Mouse (Mus musculus): Measurements from ENCODE around the gene Pias3.
"Not testable (repeated sequence)": the region's sequence is repeated elsewhere in the genome, so short reads cannot be mapped to it uniquely, and the experiment has no call there.

Gene Pias3

DNA sequence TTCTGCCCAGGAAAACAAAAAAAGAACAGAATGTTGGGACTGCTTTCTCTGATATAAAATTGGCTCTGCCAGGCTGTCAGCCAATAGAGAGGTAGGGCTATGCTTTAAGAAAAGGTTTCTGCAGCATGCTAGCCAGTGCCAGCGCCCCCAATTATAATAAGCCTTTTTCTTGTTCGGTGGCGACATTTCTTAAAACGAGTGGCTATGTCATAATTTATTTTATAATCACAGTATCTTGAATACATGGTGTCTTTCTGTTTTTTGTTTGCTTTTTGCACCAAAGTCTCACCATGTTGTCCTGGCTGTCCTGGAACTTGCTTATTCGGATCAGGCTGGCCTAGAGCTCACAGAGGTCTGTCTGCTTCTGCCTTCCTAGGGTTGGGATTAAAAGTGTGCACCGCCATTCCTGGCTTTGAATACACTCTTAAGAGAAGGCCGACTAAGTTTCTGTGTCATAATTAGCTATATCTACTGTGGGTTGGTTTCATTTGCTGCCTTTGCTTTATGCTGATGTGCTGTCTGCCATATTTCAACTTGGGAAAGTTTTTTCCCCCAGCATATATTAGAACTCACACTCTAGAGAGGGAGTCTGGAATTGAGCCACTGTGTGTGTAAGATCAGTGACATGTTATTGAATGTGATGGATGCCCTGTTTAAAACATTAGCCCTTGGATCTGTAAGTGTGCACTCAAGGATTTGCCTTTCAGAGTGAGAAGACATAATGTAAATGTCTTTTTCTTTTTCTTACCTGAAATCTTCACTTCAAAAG lies 32.6 kb downstream of the Pias3 start:
- no peak for DNase-seq (ENCODE audit: low read depth, low spot score)

DNA sequence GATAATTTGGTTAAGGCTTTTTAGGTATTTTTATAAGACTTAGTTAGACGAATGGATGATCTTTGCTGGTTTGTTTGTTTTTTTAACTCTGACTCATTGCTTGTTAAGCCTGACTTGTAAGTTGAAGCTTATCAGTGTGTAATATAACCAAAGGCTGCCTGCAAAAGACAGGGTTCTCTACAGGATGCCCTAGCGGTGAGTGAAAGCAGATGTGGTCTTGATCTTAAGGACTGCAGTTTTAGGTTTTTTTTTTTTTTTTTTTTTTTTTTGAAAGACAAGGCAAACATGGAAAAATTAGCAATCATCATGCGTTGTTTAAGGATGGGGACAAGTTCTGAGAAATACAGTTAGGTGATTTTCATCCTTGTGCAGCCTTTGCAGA lies 33.2 kb downstream of the Pias3 start:
- DNase-seq (ENCODE audit: low read depth, low spot score): no peak

DNA sequence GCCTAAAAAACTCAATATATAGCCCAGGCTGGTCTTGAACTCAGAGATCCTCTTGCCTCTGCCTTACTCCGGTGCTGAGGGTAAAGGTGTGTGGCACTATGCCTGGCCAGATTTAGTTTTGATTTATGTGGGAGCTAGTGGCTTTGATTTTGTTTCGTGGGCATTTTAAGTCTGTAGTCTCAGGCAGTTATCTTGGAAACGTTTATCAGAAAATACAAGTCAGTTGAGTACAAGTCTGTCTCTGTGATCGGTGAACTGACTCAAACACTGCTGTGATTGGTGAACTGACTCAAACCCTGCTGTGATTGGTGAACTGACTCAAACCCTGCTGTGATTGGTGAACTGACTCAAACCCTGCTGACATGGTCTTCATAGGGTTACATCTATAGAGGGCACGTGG lies 34.6 kb downstream of the Pias3 start:
- no peak for DNase-seq (ENCODE audit: low read depth, low spot score)

DNA sequence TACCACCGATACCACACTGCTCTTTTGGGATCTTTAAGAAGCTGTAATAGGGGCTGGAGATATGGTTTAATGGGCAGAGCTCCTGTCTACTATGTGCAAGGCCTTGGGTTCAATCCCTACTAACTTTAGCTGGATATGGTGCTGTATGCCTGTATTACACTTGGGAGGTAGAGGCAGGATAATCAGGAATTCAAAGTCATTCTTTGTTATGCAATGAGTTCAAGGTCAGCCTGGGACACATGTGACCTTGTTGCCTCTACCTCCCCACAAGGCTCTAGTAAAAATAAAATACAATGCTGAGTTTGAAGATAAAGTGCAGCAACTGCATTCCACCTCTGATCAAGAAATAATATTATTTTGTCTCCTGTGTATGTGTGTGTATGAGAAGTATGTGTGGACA lies 37.8 kb downstream of the Pias3 start:
- DNase-seq (ENCODE audit: low read depth, low spot score): peak; percentile 36

- no peak for DNase-seq (ENCODE audit: low read depth, low spot score)
Measured at GRCm38 (mm10) chr3:96735200-96735599, 39.0 kb downstream of the Pias3 start.

DNA sequence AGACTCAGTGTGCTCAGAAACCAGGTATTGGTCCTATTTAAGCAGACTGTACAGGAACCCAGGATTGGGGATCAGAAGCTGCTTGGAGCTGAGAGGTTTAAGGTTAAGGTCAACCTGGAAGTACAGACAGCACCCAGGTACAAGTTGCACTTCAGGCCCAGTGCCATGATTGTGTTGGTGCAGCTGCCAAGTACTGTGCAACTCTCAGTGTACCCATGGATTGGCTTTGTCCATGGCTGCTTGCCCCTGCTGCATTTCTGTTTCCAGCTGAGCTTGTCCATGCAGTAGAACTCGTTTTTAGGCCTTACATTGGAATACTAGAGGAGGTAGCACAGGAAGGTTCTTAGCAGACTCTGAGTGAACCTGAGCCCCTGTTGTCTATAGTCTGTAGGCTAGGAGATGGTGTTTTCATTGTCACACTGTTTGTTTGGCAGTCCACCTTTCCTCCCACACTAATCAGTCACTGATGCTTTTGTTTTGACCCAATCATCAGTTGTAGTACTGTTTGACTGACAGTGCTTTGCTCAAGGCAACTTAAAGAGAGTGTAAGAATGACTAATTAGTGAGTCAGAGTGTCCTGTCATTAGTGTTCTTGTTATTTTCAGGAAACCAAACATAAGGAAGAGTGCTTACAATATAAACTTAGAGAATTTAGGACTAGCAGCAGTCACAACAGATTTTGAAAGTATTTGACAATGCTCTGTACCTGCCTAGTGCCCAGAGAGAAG lies 41.0 kb downstream of the Pias3 start:
- DNase-seq (ENCODE audit: low read depth, low spot score): no peak

DNA sequence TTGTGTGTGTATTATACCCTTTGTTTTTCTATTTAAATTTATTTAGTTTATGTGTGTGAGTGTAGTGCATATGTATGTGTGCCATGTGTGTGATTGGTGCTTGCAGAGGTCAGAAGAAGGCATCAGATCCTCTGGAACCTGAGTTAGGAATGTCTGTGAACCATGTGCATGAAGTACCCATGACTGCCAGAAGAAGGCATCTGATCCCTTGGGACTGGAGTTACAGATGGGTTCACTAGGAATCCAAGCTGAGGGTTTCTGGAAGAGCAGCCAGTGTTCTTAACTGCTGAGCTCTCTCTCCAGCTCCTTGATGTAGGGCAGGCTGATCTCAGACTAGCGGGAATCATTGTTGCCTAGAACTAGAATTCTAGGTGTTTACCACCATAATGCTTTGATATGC lies 41.8 kb downstream of the Pias3 start:
- peak; percentile 54 for DNase-seq (ENCODE audit: low read depth, low spot score)

DNA sequence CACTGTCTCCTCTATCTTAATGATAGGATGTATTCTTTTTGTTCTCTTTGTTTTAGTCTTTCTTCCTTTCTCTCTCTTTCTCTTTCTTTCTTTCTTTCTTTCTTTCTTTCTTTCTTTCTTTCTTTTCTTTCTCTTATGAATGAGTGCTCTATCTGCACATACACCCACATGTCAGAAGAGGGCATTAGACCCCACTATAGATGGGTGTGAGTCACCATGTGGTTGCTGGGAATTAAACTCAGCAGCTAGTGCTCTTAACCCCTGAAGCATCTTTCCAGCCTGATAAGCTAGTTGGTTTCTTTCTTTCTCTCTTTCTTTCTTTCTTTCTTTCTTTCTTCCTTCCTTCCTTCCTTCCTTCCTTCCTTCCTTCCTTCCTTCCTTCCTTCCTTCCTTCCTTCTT lies 44.1 kb downstream of the Pias3 start:
- DNase-seq (ENCODE audit: low read depth, low spot score): not testable (repeated sequence)

DNA sequence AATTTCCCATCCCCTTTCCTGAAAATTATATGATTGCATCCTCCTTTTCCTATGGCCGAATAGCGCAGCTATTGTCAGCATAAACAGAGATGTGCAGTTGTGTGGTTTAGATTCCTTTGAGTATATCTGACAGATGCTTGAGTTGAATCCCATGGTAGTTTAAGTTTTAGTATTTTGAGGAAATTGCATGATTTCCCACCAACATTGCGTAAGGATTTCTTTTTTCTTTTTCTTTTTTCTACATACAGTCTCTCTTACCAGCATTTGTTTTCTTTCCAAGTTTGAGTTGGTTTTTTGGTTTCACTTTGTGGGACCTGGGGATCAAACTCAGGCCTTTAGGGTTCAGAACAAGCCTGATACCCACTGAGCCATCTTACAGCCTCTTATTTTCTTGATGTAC lies 48.2 kb downstream of the Pias3 start:
- DNase-seq (ENCODE audit: low read depth, low spot score): no peak

DNA sequence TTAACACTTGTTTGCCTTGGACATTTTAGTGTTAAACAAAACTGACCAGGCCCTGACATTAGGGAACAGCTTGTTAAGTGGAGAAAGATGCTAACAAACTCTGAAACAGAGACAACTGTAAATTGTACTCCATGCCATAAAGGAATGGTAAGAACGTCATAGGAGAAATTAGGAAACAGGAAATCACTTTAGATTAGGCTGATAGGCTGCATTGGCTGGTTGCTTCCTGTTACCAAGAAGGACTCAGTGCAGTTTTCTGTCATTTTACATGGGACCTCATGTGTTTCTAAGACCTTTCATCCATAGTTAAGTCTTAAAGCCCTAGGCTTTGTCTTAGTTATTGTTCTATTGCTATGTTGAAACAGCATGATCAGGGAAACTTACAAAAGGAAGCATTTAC lies 50.6 kb downstream of the Pias3 start:
- no peak for DNase-seq (ENCODE audit: low read depth, low spot score)

All from ES-CJ7 (cell line).